Mouse (Mus musculus) liver, adult 2 months (tissue): ENCODE measurements at regions not wholly inside any gene's neighbourhood (a gene's known extent, or its start where the extent isn't known, plus 50 kb on each side); places are given as distances from the start of the nearest gene placed in this dataset.

ENCODE experiments used
- DNase-seq: peaks from one replicate; pipeline ENCODE4 v3.0.0-alpha.2; 2011; ENCODE audit warnings: low read depth, low spot score; ENCODE audit errors: extremely low read depth
- H3K27ac ChIP-seq: fragments of 200-500 bp; replicated peaks from 2 replicates; pipeline ENCODE4 v1.5.1; 2012; ENCODE audit warnings: low read depth, mild to moderate bottlenecking, control low read depth, inconsistent platforms, low read length; ENCODE audit not compliant: insufficient read depth
- H3K27me3 ChIP-seq: fragments of 200-500 bp; 2 replicates; pipeline ENCODE4 v1.6.1; 2012; ENCODE audit warnings: mild to moderate bottlenecking, moderate library complexity, low read length, inconsistent platforms; ENCODE audit not compliant: control insufficient read depth, insufficient read depth
- H3K36me3 ChIP-seq: fragments of 200-500 bp; 2 replicates; pipeline ENCODE4 v1.6.1; 2012; ENCODE audit warnings: low read length, inconsistent platforms; ENCODE audit not compliant: control insufficient read depth, insufficient read depth
- H3K4me1 ChIP-seq: fragments of 200-500 bp; 2 replicates; pipeline ENCODE4 v1.6.1; 2011; ENCODE audit warnings: low read length; ENCODE audit not compliant: control insufficient read depth, insufficient read depth
- H3K4me3 ChIP-seq: fragments of 200-500 bp; 2 replicates; pipeline ENCODE4 v1.5.1; 2011; ENCODE audit warnings: low read depth, mild to moderate bottlenecking, control low read depth, low read length, moderate library complexity; ENCODE audit not compliant: insufficient read depth
- H3K79me2 ChIP-seq: fragments of 200-500 bp; 2 replicates; pipeline ENCODE4 v1.6.1; 2012; ENCODE audit warnings: inconsistent platforms, mild to moderate bottlenecking, low read length, moderate library complexity; ENCODE audit not compliant: control insufficient read depth, insufficient read depth
- H3K9ac ChIP-seq: fragments of 200-500 bp; 2 replicates; pipeline ENCODE4 v1.6.1; 2012; ENCODE audit warnings: low read depth, mild to moderate bottlenecking, control low read depth, inconsistent platforms, low read length
- CTCF ChIP-seq: fragments of 200-500 bp; IDR thresholded peaks from 2 replicates; pipeline ENCODE4 v1.5.1; 2011; ENCODE audit warnings: low read depth, low read length, control low read depth
- POLR2A ChIP-seq: fragments of 200-500 bp; IDR thresholded peaks from 2 replicates; pipeline ENCODE4 v1.6.1; 2011; ENCODE audit warnings: low read length, control low read depth; ENCODE audit not compliant: insufficient read depth; ENCODE audit errors: extremely low read depth
- WGBS: fragments of 180-500 bp; shearing (Covaris S2); methylation state at CpG from one replicate; pipeline ENCODE4 v1.1.7; 2018; 5-methylcytosine and 5-hydroxymethylcytosine counted together

DNA sequence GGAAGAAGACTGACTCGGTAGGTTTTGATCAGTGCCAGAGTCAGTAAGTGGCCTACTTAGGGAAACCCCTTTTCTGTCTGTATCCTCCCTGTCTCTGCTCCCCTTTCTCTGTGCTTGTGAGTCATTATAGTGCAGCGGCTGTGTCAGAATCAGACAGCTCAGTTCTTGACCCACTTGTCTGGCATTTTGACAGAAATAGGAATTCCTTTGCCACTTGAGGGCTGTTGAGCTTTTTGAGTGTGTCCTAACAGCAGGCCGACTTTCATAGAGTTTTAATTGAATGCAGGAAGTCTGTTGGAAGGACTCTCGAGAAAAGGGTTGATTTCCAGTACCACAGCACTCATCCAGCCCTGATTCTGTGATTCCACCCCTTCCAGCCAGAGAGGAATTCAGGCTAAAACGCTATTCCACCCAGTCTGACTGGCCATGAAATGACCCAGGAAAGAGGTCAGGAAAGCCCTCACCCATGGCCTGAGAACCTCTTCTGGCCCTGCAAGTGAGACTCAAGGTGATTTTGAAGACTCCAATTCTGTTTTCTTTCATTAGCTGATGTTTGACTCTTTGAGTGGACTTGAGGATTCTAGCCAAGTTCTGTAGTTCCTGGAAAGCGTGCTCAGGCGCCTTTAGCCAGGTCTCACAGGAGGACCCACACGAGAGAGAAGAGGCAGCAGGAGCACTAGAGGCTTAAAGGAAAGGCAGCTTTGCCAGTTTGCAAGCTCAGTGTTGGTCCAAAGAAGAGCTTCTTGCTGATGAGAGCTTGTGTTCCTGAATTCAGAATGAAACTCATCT, 95.6 kb upstream of the Opcml start:
- H3K36me3 ChIP-seq = no peaks in the 10 kb centered on the region
- WGBS = 69% methylated on average over 8 of the region's 8 CpGs
- H3K9ac ChIP-seq = no peak overlapping the region
- H3K27me3 ChIP-seq = no peaks in the 10 kb centered on the region
- H3K27ac ChIP-seq = no peak overlapping the region
- H3K4me3 ChIP-seq = no peak overlapping the region
- no peak for TF ChIP-seq POLR2A
- TF ChIP-seq CTCF = no peak
- DNase-seq = no peak
- no peaks in the 10 kb centered on the region for H3K79me2 ChIP-seq
- no peaks in the 10 kb centered on the region for H3K4me1 ChIP-seq

DNA sequence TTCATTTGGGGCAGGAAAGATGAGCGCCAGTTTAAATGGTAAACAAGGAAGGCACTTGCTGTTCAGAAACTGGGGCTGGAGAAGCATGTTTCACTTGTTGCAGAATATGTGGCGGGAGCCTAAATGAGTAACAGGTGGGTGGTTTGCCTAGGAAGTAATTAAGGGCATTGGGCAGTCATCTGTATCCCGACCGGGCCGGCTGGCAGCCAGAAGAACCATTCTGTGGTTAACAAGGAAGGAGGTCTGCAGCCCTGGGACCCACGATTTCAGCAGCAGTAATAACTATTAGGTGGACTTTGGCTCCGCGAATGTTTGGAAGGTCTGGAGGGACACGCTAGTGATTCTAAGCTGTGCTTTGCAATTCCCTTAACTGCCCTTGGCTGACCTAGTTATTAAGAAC, 89.0 kb upstream of the Opcml start:
- no peaks in the 10 kb centered on the region for H3K36me3 ChIP-seq
- no peaks in the 10 kb centered on the region for H3K27me3 ChIP-seq
- no peaks in the 10 kb centered on the region for H3K79me2 ChIP-seq
- H3K4me1 ChIP-seq = no peaks in the 10 kb centered on the region
- 80% methylated on average over 9 of the region's 9 CpGs for WGBS
- no peak overlapping the region for H3K4me3 ChIP-seq
- no peak overlapping the region for H3K9ac ChIP-seq
- TF ChIP-seq CTCF (no peak), POLR2A (no peak)
- no peak overlapping the region for H3K27ac ChIP-seq
- DNase-seq = no peak

DNA sequence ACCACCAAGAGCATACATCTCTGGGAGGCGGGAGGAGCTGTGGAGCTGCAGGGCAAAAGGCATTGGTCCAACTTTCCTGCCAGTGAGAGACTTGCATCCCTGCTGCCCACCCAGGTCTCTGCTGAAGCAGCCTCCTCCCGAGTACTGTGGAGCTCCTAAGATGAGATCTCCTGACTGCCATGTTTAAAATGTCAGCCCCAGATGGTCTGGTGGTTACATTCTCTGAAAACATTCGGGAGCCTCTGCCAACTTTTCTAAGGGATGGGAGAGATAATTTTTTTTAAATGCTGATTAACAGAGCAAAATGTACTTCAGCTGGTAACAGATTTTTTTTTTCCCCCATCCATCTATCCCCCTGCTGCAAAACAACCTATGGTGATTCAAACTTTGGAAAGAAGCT, 88.4 kb upstream of the Opcml start:
- Histone ChIP-seq H3K9ac (no peak overlapping the region), H3K79me2 (no peaks in the 10 kb centered on the region), H3K4me3 (no peak overlapping the region), H3K4me1 (no peaks in the 10 kb centered on the region), H3K36me3 (no peaks in the 10 kb centered on the region), H3K27me3 (no peaks in the 10 kb centered on the region), H3K27ac (no peak overlapping the region)
- no peak for TF ChIP-seq POLR2A
- no peak for TF ChIP-seq CTCF
- DNase-seq = no peak
- 64% methylated on average over 3 of the region's 3 CpGs for WGBS

GRCm38 (mm10) chr9:27704001-27704400, 86.6 kb upstream of the Opcml start:
- Histone ChIP-seq H3K27ac (no peak overlapping the region), H3K4me3 (no peak overlapping the region), H3K79me2 (no peaks in the 10 kb centered on the region), H3K36me3 (no peaks in the 10 kb centered on the region), H3K27me3 (no peaks in the 10 kb centered on the region), H3K4me1 (no peaks in the 10 kb centered on the region), H3K9ac (no peak overlapping the region)
- DNase-seq = no peak
- no peak for TF ChIP-seq POLR2A
- TF ChIP-seq CTCF = no peak
- WGBS = 64% methylated on average over 5 of the region's 5 CpGs

DNA sequence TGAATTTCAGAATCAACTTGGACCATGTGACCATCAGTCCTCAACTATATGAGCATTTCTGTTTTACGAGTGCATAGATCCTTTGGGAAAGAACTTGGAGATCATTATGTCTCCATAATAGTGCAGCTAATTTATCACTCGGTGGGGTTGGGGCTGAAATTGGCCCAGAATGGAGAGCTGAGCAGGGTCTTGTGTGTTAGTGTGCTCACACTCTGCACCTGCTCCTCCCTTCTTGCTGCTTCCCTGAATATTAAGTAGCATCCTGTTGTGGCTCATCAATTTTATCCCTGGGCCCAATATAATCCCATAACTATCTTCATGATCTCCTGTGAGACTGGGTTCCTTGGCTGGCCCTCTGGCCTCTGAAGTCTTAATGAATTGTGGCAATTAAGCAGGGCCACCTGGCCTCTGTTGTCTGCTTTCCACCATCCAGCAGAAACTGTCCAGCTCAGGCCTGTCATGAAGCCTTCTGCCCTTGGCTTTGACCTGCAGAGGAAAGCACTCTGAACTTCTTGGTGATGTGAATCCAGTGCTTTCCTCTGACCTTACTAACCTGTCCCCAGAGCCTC, 66.7 kb upstream of the Opcml start:
- no peak overlapping the region for H3K4me3 ChIP-seq
- no peak overlapping the region for H3K27ac ChIP-seq
- H3K9ac ChIP-seq = no peak overlapping the region
- DNase-seq = no peak
- no peaks in the 10 kb centered on the region for H3K4me1 ChIP-seq
- H3K36me3 ChIP-seq = no peaks in the 10 kb centered on the region
- TF ChIP-seq POLR2A = no peak
- no peak for TF ChIP-seq CTCF
- H3K27me3 ChIP-seq = no peaks in the 10 kb centered on the region
- no peaks in the 10 kb centered on the region for H3K79me2 ChIP-seq
- 78% methylated on average over 2 of the region's 2 CpGs for WGBS

GRCm38 (mm10) chr9:27724576-27724975, 66.0 kb upstream of the Opcml start:
- no peaks in the 10 kb centered on the region for H3K27me3 ChIP-seq
- WGBS = 66% methylated on average over 2 of the region's 2 CpGs
- no peak for DNase-seq
- no peak overlapping the region for H3K4me3 ChIP-seq
- H3K79me2 ChIP-seq = no peaks in the 10 kb centered on the region
- H3K9ac ChIP-seq = no peak overlapping the region
- TF ChIP-seq CTCF = no peak
- TF ChIP-seq POLR2A = no peak
- no peaks in the 10 kb centered on the region for H3K4me1 ChIP-seq
- no peaks in the 10 kb centered on the region for H3K36me3 ChIP-seq
- H3K27ac ChIP-seq = no peak overlapping the region
